Mouse (Mus musculus) spleen, adult 2 months (tissue): ENCODE data around the gene Nfkbib.

Experiments
- CTCF ChIP-seq: fragments of 200-500 bp; IDR thresholded peaks from 2 replicates; pipeline ENCODE4 v1.5.1; 2011; ENCODE audit warnings: mild to moderate bottlenecking, inconsistent platforms; ENCODE audit not compliant: insufficient read depth, insufficient read length, insufficient replicate concordance; ENCODE audit errors: extremely low read depth
- POLR2A ChIP-seq: fragments of 200-500 bp; IDR thresholded peaks from 2 replicates; pipeline ENCODE4 v1.6.1; 2011; ENCODE audit warnings: low read depth, low read length, inconsistent platforms

GRCm38 (mm10) chr7:28792391-28793185 is 25.3 kb upstream of the Nfkbib start:
- TF ChIP-seq CTCF (no peak), POLR2A (no peak)
